Mouse (Mus musculus): ENCODE measurements around the gene Phlpp1.

- no peak for TF ChIP-seq CTCF (IDR thresholded peaks at IDR 0.05; ENCODE audit: control insufficient read depth, insufficient read depth, low read length)
- TF ChIP-seq POLR2A (IDR thresholded peaks at IDR 0.05; ENCODE audit: borderline replicate concordance, control insufficient read depth, low read depth, low read length): no peak
Measured at GRCm38 (mm10) chr1:106211146-106211545, 39.6 kb downstream of the Phlpp1 start.
